Mouse (Mus musculus) brain, embryonic 14.5 days (tissue): ENCODE measurements around the gene Slc9a8. TPM values are rescaled to one million over a fixed set of nuclear protein-coding genes. Genes with fewer than 3 reads are reported as not detected.

Source experiments
- DNase-seq: peaks from one replicate; pipeline ENCODE4 v3.0.0-alpha.2; 2011; ENCODE audit warnings: low read depth
- CTCF ChIP-seq: fragments of 200-500 bp; IDR thresholded peaks from 2 replicates; pipeline ENCODE4 v1.5.1; 2012; ENCODE audit warnings: inconsistent platforms, mild to moderate bottlenecking, moderate library complexity, borderline replicate concordance; ENCODE audit not compliant: insufficient read depth, insufficient read length; ENCODE audit errors: extremely low read depth
- POLR2A ChIP-seq: fragments of 200-500 bp; IDR thresholded peaks from 2 replicates; pipeline ENCODE4 v1.6.1; 2012; ENCODE audit warnings: mild to moderate bottlenecking, inconsistent platforms, borderline replicate concordance; ENCODE audit not compliant: poor library complexity, insufficient read depth, insufficient read length, severe bottlenecking; ENCODE audit errors: extremely low read depth
- polyA plus RNA-seq: library from polyadenylated mRNA; depleted of rRNA; stranded (reverse); fragments of >200 nt; gene quantifications from 2 replicates; pipeline ENCODE4 v1.2.3, GENCODE M21; 2012

The Slc9a8 gene
- polyA plus RNA-seq, 1 experiment: 45.5 TPM

DNA sequence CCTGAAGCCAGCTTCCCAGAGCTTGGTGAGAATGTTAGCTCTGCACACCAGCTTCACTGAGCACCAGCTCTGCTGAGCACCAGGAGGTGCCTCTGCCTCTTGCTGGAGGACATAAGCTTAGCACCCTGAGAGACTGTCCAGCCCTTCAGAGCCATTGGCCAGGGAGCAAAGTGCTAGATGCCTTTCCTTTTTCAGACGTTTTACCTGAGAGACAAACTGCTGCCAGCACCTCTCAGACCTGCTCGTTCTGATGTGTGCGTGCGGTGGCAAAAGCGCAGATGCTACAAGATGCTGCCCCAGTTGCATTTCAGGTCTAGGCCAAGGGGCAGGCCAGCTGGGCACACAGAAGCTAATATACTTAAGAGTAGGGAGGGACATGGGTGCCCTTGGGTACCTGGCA is 54.1 kb downstream of the Slc9a8 start:
- TF ChIP-seq CTCF (no peak), POLR2A (no peak)
- no peak for DNase-seq

DNA sequence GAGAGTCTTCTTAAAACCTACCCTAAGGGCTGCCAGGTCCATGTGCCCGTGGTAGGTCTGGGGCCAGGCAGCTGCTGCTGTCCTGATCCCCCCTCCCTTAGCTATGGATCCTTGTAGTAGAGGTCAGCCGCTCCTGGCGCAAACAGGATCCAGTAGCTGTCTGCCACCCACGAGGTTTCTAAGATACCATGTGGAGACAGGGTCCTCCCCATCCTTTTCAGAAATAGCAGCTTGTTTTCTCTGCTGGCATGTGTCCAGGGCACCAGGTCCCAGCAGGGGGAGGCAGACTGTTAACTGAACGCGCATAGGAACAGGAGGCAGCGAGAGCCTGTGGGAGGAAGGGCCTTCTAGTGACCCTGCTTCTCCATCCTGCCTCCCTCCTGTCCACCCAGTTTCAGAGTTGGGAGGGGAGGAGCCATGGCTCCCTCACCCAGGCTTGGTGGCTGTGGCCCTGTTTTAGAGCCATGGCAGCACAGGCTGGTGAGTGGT is 54.7 kb downstream of the Slc9a8 start:
- peak; percentile 29; the same call in 1 of the 2 replicates for TF ChIP-seq CTCF
- no peak for TF ChIP-seq POLR2A

DNA sequence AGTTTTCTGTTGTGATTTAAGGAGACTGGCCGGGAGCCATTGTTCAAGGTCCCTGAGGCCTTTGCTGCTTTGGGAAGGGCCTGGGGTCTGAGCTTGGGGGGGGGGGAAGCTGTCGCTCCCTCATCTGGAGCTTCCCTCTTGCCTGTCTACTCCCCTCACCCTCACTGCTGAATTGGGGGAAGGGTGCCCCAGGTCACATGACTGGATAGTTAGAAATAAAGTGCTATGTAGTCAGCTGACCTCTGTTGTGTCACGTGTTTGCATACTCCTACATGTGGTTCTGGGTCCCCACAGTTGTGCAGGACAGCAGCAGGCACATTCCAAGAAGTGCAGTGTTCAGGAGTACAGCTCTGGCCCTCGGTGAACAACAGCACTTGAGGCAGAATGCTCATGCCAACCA is 55.2 kb downstream of the Slc9a8 start:
- no peak for DNase-seq
- no peak for TF ChIP-seq CTCF
- TF ChIP-seq POLR2A: no peak

More for the DNA sequence above, 54.7 kb downstream of the Slc9a8 start:
- DNase-seq: peak; percentile 91

DNA sequence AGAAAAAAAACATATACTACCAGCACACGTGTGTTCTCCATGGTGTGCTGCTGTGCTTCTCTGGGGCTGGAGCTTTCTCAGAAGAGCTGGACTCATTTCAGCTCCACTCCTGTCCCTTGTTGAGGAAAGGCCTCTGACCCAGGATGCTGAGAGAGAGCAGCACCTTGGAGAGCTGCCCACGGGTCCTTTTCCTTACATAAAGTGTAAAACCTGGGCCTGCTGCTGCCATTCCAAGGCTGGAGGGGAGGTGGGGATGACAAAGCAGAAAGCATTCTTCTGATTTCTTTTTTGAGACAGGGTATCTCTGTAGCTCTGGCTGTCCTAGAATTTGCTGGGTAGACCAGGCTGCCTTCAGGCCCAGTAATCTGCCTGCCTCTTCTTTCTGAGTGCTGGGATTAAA is 56.6 kb downstream of the Slc9a8 start:
- DNase-seq: no peak
- TF ChIP-seq POLR2A: no peak
- no peak for TF ChIP-seq CTCF

DNA sequence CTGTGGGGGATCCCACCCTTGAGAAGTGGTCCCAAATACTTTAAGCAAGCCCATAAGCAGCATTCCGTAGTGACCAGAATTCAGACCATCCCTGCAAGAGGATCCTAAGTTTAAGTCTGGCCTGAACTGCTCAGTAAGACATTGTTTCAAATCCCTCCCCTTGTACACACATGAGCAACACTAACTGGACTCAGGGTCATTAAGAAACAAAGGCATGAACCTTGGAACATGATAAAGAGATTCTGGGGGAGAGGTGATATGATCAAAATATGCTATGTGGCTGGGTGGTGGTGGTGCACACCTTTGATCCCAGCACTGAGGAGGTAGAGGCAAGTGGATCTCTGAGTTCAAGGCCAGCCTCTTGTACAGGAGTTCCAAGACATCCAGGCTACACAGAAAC is 58.0 kb downstream of the Slc9a8 start:
- DNase-seq: no peak
- TF ChIP-seq CTCF (no peak), POLR2A (no peak)

DNA sequence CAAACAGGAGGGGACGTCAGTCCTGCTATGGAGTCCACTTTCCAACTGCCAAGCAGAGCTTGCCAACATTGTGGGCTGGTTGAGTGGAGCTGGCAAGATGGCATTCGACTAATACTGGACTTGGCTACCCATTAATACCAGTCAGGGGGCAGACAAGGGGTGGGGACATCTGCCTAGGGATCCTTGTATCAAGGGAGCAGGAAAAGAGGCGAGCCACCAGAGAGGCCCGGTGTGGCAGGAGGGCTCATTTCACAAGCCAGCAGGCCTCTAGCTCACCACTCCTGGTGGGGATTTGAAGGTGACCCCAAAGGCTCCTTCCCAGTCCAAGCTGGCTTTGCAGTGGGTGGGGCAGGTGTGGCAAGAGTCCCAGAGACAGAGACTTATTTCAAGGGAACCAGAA is 61.2 kb downstream of the Slc9a8 start:
- no peak for DNase-seq
- TF ChIP-seq CTCF (no peak), POLR2A (no peak)

DNA sequence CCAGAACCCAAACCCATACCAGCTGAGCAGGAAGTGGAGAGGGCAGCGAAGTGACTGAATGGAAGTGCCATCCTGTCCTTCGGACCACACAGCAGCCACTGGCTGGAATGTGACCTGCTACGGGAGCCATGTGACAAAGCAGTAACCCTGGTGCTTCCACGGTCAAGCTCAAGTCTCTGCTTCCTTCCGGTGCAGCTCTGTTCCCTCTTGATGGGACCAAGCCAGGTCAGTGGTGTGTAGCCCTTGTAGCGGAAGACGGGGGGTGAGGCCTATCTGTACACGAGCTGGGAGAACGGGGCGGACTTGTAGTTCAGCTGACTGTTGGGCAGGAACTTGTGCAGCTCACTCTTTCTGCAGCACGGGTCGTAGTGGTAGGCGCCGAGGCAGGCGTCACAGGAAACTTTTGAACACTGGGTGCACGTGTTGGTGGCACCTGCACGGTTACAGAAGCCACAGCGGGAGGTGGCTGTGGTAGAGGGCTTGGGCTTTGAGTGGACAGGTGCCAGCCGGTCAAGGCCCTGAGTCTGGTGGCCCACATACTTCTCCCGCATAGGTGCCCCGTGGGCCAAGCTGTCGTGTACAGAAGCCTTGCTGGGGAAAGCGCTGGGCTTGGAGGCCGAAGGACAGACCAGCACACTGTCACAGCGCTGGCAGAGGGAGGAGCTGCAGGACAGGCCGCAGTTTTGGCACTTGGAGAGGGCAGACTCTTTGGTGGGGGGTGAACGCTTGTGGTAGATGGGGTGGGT is 61.7 kb downstream of the Slc9a8 start:
- DNase-seq: no peak
- TF ChIP-seq POLR2A (no peak), CTCF (no peak)

DNA sequence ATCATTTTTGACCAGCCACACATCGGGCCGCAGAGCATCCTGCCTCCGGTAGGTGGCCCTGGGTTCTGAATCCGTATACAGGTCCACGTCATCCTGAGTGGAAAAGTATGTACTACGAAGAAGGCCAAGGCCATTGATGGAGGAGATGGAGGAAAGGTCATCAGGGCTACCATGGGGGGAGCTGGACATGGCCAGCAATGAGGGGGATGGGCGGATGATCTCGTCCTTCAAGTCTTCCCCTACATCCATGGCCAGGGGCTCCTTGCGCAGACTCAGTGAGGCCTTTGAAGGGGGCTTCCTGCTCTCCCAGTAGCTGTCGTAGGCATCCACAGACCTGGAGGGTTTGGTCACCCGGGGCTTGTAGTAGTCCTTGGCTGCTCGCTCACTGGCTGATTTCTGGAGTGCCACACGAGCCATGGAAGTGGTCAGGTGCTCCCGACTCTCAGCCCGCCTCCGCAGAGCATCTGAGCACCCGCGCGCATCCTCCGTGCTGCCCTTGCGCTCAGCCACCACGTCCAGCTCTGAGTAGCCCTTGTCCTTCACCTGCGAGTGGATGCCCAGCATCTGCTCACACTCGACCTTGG is 62.4 kb downstream of the Slc9a8 start:
- DNase-seq: no peak
- TF ChIP-seq CTCF: no peak
- no peak for TF ChIP-seq POLR2A

DNA sequence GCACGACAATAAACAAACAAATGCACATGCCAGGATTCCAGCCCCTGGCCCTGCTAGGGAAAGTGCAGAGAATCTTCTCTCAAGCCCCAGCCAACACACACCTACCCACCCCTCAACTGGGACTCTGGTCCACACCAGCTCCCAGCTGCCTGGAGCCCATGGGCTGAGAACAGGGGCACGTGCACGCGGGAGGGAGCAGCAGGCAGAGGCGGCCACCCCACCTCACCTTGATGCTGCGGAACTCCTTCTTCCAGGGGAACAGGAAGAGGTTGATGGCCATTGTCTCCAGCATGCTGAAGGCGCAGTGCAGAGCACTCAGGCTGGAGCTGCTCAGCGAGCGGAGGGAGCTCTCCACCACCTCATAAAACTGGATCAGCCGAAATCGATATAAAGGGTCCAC is 63.4 kb downstream of the Slc9a8 start:
- no peak for TF ChIP-seq CTCF
- TF ChIP-seq POLR2A: no peak
- no peak for DNase-seq

DNA sequence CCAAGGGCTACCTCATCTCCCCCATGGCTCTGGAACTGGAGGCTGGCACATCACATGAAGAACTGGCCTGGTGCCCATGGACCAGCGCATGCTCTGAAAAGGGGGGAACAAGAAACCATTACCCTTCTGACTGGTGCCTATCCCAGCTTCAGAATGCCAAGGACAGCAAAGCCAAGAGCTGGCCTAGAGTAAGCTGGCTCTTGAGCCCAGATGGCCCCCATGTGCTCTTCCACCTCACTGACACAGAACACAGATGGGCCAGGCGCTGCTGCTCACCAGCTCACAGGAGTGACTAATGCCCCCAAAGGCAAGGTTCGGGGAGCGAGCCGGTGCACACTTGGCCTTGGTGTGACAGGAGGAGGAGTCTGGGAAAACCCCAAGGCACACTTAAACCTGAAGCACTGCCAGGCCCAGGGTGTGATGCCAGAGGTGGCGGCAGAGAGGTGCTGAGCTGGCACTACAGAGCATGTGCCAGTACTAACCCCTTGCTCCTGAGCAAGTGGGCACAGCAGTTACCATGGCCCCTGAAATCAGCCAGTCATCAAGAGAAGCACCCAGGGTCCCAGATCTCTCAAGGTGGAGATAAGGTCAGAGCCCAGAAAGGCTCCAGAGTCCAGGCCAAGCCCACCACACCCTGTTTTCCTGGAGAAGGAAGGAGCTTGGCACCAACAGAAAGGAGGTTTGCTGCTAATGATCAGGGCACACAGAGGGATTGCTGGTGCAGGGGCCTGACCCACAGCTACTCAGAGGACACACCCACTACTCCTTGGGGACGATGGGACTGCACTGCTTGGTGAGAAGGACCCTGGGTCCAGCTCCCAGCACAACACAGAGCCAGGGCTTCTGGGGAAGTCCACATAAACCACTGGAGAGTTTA is 64.2 kb downstream of the Slc9a8 start:
- DNase-seq: peak; percentile 66
- TF ChIP-seq CTCF (no peak), POLR2A (no peak)

DNA sequence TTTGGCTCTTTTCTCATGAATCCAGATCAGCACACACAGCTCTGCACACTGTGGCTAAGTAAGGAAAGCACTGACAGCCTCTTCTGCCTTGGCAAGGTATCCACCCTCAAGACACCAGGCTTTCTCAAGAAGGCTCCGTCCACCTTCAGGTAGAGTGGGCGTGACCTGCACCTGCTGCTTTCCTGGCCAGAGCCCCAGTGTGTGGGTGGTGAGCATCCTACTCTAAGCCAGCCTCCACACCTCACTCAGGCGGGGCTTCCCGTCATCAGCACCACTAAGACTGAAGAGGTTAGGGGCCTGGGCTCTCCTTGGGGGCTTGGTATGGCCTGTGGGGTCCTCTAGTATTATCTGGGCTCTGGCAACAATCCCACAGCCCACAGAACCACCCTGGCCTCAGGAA is 65.1 kb downstream of the Slc9a8 start:
- DNase-seq: no peak
- TF ChIP-seq CTCF: no peak
- TF ChIP-seq POLR2A: no peak
